Mouse (Mus musculus) stomach, postnatal 0 days (tissue): ENCODE measurements around the gene Slc8a2. TPM values are rescaled to one million over a fixed set of nuclear protein-coding genes. Genes with fewer than 3 reads are reported as not detected.

Source experiments
- ATAC-seq: fragments of 200-750 bp; cut with Nextera tagmentation; 2 replicates; pipeline ENCODE4 v1.8.0; 2017; ENCODE audit not compliant: low FRiP score, low TSS enrichment
- DNase-seq: peaks from one replicate; pipeline ENCODE4 v3.0.0-alpha.2; 2016; ENCODE audit warnings: low spot score
- H3K27ac ChIP-seq: fragments of 300-500 bp; sonication (generic); replicated peaks from 2 replicates; pipeline ENCODE4 v1.5.1; 2014; ENCODE audit warnings: mild to moderate bottlenecking, control low read depth
- H3K27me3 ChIP-seq: fragments of 300-500 bp; sonication (generic); 2 replicates; pipeline ENCODE4 v1.6.1; 2014; ENCODE audit warnings: low read length; ENCODE audit not compliant: control insufficient read depth, insufficient read depth
- H3K36me3 ChIP-seq: fragments of 300-500 bp; sonication (generic); 2 replicates; pipeline ENCODE4 v1.6.1; 2014; ENCODE audit warnings: low read length, mixed read lengths; ENCODE audit not compliant: control insufficient read depth, insufficient read depth
- H3K4me1 ChIP-seq: fragments of 300-500 bp; sonication (generic); replicated peaks from 2 replicates; pipeline ENCODE4 v1.6.1; 2014; ENCODE audit warnings: antibody characterized with exemption; ENCODE audit not compliant: control insufficient read depth, insufficient read depth
- H3K4me2 ChIP-seq: fragments of 300-500 bp; sonication (generic); replicated peaks from 2 replicates; pipeline ENCODE4 v1.6.1; 2014; ENCODE audit warnings: low read depth, mild to moderate bottlenecking, control low read depth, moderate library complexity
- H3K4me3 ChIP-seq: fragments of 300-500 bp; sonication (generic); 2 replicates; pipeline ENCODE4 v1.5.1; 2014; ENCODE audit warnings: low read depth, low read length, control low read depth
- H3K9ac ChIP-seq: fragments of 300-500 bp; sonication (generic); 2 replicates; pipeline ENCODE4 v1.6.1; 2014; ENCODE audit warnings: mild to moderate bottlenecking, low read length, control low read depth, mixed read lengths
- H3K9me3 ChIP-seq: fragments of 300-500 bp; sonication (generic); 2 replicates; pipeline ENCODE4 v1.6.1; 2016; ENCODE audit warnings: low read length; ENCODE audit not compliant: control insufficient read depth
- CTCF ChIP-seq: IDR thresholded peaks from 2 replicates; pipeline ENCODE4 v1.5.1; 2016; ENCODE audit warnings: antibody characterized with exemption, low read depth, mild to moderate bottlenecking, moderate library complexity
- EP300 ChIP-seq: optimal IDR thresholded peaks from 2 replicates; pipeline ENCODE3; 2016; ENCODE audit warnings: antibody characterized with exemption
- WGBS: fragments of 180-500 bp; shearing (Covaris S2); extraction: QIAGEN DNeasy Blood & Tissue Kit; methylation state at CpG from one replicate; pipeline ENCODE4 v1.1.7; 2014; 5-methylcytosine and 5-hydroxymethylcytosine counted together
- polyA plus RNA-seq: library from polyadenylated mRNA; unstranded; fragments of >200 nt; fragmentation: Nextera tagmentation; extraction: Ambion mirVana; gene quantifications from 2 replicates; pipeline ENCODE4 v1.2.1, GENCODE M21; 2015

The Slc8a2 gene
- polyA plus RNA-seq, 1 experiment from 2014 or later: 0.11 TPM

DNA sequence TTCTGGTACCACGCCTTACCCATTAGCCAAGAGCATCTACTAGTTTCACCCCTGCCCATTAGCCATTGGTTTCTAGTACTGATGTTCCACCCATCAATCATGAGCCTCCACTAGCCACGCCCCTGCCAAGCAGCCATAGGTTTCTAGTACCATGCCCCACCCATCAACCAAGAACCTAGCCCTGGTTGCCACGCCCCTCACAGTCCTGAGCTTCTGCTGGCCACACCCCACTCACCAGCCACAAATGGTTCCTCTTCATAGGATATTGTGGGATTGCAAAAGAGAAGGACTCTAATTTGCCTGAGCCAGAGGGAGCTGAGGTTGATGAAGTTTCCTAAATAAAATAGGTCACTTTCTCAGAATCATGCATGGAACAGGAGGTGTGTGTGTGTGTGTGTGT lies 31.1 kb downstream of the Slc8a2 start:
- ATAC-seq (no peak), DNase-seq (peak; percentile 27)
- Histone ChIP-seq H3K36me3 (no peaks in the 10 kb centered on the region), H3K4me1 (no peaks in the 10 kb centered on the region), H3K27me3 (no peaks in the 10 kb centered on the region), H3K9me3 (no peaks in the 10 kb centered on the region), H3K4me3 (no peak overlapping the region), H3K9ac (no peak overlapping the region), H3K27ac (no peak overlapping the region), H3K4me2 (no peak overlapping the region)
- 69% methylated on average over 3 of the region's 3 CpGs for WGBS
- TF ChIP-seq EP300 (no peak), CTCF (no peak)

GRCm38 (mm10) chr7:16161302-16161701 lies 31.7 kb downstream of the Slc8a2 start:
- no peak for TF ChIP-seq EP300
- TF ChIP-seq CTCF: no peak
- Histone ChIP-seq H3K4me2 (no peak overlapping the region), H3K9ac (no peak overlapping the region), H3K4me1 (no peaks in the 10 kb centered on the region), H3K4me3 (no peak overlapping the region), H3K9me3 (no peaks in the 10 kb centered on the region), H3K27me3 (no peaks in the 10 kb centered on the region), H3K36me3 (no peaks in the 10 kb centered on the region), H3K27ac (no peak overlapping the region)
- ATAC-seq (no peak), DNase-seq (no peak)
- WGBS: 86% methylated on average over 9 of the region's 9 CpGs

- Histone ChIP-seq H3K27me3 (no peaks in the 10 kb centered on the region), H3K9me3 (no peaks in the 10 kb centered on the region), H3K9ac (no peak overlapping the region), H3K36me3 (no peaks in the 10 kb centered on the region), H3K4me3 (no peak overlapping the region), H3K27ac (no peak overlapping the region), H3K4me1 (no peaks in the 10 kb centered on the region), H3K4me2 (no peak overlapping the region)
- WGBS: 69% methylated on average over 7 of the region's 7 CpGs
- no peak for DNase-seq
- no peak for ATAC-seq
- TF ChIP-seq EP300: no peak
- no peak for TF ChIP-seq CTCF
Measured at GRCm38 (mm10) chr7:16162036-16162435, 32.4 kb downstream of the Slc8a2 start.

GRCm38 (mm10) chr7:16172141-16172581 lies 42.5 kb downstream of the Slc8a2 start:
- WGBS: 0% methylated on average over 1 of the region's 1 CpGs
- ATAC-seq: no peak

GRCm38 (mm10) chr7:16172586-16173140 lies 43.0 kb downstream of the Slc8a2 start:
- H3K9me3 ChIP-seq: no peaks in the 10 kb centered on the region
- no peaks in the 10 kb centered on the region for H3K4me1 ChIP-seq
- no peaks in the 10 kb centered on the region for H3K36me3 ChIP-seq
- no peaks in the 10 kb centered on the region for H3K27me3 ChIP-seq
- H3K4me3 ChIP-seq: no peak overlapping the region
- no peak for ATAC-seq
- no peak overlapping the region for H3K4me2 ChIP-seq
- no peak overlapping the region for H3K9ac ChIP-seq
- TF ChIP-seq EP300 (no peak), CTCF (no peak)
- no peak overlapping the region for H3K27ac ChIP-seq
- WGBS: 43% methylated on average over 1 of the region's 1 CpGs
- no peak for DNase-seq

More at GRCm38 (mm10) chr7:16172141-16172581, 42.5 kb downstream of the Slc8a2 start:
- no peak for DNase-seq
- no peak overlapping the region for H3K4me3 ChIP-seq
- H3K36me3 ChIP-seq: no peaks in the 10 kb centered on the region
- no peaks in the 10 kb centered on the region for H3K4me1 ChIP-seq
- no peaks in the 10 kb centered on the region for H3K27me3 ChIP-seq
- TF ChIP-seq EP300 (no peak), CTCF (no peak)
- no peak overlapping the region for H3K27ac ChIP-seq
- H3K9me3 ChIP-seq: no peaks in the 10 kb centered on the region
- no peak overlapping the region for H3K4me2 ChIP-seq
- H3K9ac ChIP-seq: no peak overlapping the region

DNA sequence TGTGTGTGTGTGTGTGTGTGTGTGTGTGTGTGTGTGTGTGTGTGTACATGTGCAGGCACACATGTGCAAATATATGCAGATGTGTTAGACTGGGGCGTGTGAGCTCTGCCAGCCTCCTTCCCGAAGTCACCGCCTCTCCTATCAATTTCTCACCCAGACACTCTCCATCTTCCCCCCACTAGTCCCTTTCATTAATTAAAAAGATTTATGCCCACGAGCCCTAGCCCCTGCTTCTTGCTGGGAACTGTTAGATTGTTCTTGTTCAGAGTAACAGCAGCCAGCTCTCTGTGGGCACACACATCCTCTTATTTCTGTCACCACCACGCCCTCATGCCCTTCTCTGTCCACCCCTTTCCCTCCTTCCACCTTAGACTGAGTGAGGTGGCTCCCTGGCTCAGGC lies 43.5 kb downstream of the Slc8a2 start:
- TF ChIP-seq CTCF (no peak), EP300 (no peak)
- Histone ChIP-seq H3K4me3 (no peak overlapping the region), H3K36me3 (no peaks in the 10 kb centered on the region), H3K4me1 (no peaks in the 10 kb centered on the region), H3K27me3 (no peaks in the 10 kb centered on the region), H3K27ac (no peak overlapping the region), H3K9me3 (no peaks in the 10 kb centered on the region), H3K9ac (no peak overlapping the region), H3K4me2 (no peak overlapping the region)
- ATAC-seq (no peak), DNase-seq (no peak)
- 36% methylated on average over 5 of the region's 5 CpGs for WGBS
